Mouse (Mus musculus): ENCODE results near the gene Rpl27. TPM values are rescaled to one million over a fixed set of nuclear protein-coding genes. Genes with fewer than 3 reads are reported as not detected.

Rpl27 gene
- polyA plus RNA-seq, 1 experiment from 2014 or later: 185 TPM

Small RNAs within 50 kb of the gene (microRNA-seq; reads per million reads assigned to microRNA genes)
- gene Mir6929: not detected

Other genes starting within 250 kb of the Rpl27 start
- 30.8 and 34.4 TPM in 2 replicates for gene Ezh1, start 215.8 kb upstream of the Rpl27 start, polyA plus RNA-seq (2015; fragmentation: Nextera tagmentation; extraction: Ambion mirVana)
- gene Ramp2, start 196.3 kb upstream of the Rpl27 start, polyA plus RNA-seq (2015; fragmentation: Nextera tagmentation; extraction: Ambion mirVana): 79.5 and 83.8 TPM in 2 replicates
- gene Vps25, start 188.6 kb upstream of the Rpl27 start, polyA plus RNA-seq (2015; fragmentation: Nextera tagmentation; extraction: Ambion mirVana): 115 and 119 TPM in 2 replicates
- 6.4 and 7.4 TPM in 2 replicates for gene Wnk4, start 181.7 kb upstream of the Rpl27 start, polyA plus RNA-seq (2015; fragmentation: Nextera tagmentation; extraction: Ambion mirVana)
- gene Cntd1, start 163.3 kb upstream of the Rpl27 start, polyA plus RNA-seq (2015; fragmentation: Nextera tagmentation; extraction: Ambion mirVana): 0.71 and 0.80 TPM in 2 replicates
- gene Coa3, start 163.2 kb upstream of the Rpl27 start, polyA plus RNA-seq (2015; fragmentation: Nextera tagmentation; extraction: Ambion mirVana): 208 and 224 TPM in 2 replicates
- gene Becn1, start 140.0 kb upstream of the Rpl27 start, polyA plus RNA-seq (2015; fragmentation: Nextera tagmentation; extraction: Ambion mirVana): 159 and 177 TPM in 2 replicates
- 107 and 121 TPM in 2 replicates for gene Psme3, start 126.1 kb upstream of the Rpl27 start, polyA plus RNA-seq (2015; fragmentation: Nextera tagmentation; extraction: Ambion mirVana)
- 2.0 and 2.2 TPM in 2 replicates for gene Aoc2, start 117.2 kb upstream of the Rpl27 start, polyA plus RNA-seq (2015; fragmentation: Nextera tagmentation; extraction: Ambion mirVana)
- 0.13 and 0.14 TPM in 2 replicates for gene Aoc3, start 111.7 kb upstream of the Rpl27 start, polyA plus RNA-seq (2015; fragmentation: Nextera tagmentation; extraction: Ambion mirVana)
- not detected in 2 replicates for gene G6pc, start 74.7 kb upstream of the Rpl27 start, polyA plus RNA-seq (2015; fragmentation: Nextera tagmentation; extraction: Ambion mirVana)
- gene Aarsd1, start 24.7 kb upstream of the Rpl27 start, polyA plus RNA-seq (2015; fragmentation: Nextera tagmentation; extraction: Ambion mirVana): 96.2 and 98.2 TPM in 2 replicates
- gene Gm27029, start 17.5 kb upstream of the Rpl27 start, polyA plus RNA-seq (2015; fragmentation: Nextera tagmentation; extraction: Ambion mirVana): 7.0 and 7.9 TPM in 2 replicates
- gene Rundc1, start 17.2 kb upstream of the Rpl27 start, polyA plus RNA-seq (2015; fragmentation: Nextera tagmentation; extraction: Ambion mirVana): 32.1 and 32.6 TPM in 2 replicates
- 3.0 and 3.1 TPM in 2 replicates for gene Ptges3l, start 17.0 kb upstream of the Rpl27 start, polyA plus RNA-seq (2015; fragmentation: Nextera tagmentation; extraction: Ambion mirVana)
- gene Ifi35, start 6.1 kb downstream of the Rpl27 start, polyA plus RNA-seq (2015; fragmentation: Nextera tagmentation; extraction: Ambion mirVana): 2.5 and 3.1 TPM in 2 replicates
- gene Rnd2, start 22.7 kb downstream of the Rpl27 start, polyA plus RNA-seq (2015; fragmentation: Nextera tagmentation; extraction: Ambion mirVana): 67.7 and 76.5 TPM in 2 replicates
- gene Vat1, start 23.9 kb downstream of the Rpl27 start, polyA plus RNA-seq (2015; fragmentation: Nextera tagmentation; extraction: Ambion mirVana): 134 and 145 TPM in 2 replicates
- gene Brca1, start 109.7 kb downstream of the Rpl27 start, polyA plus RNA-seq (2015; fragmentation: Nextera tagmentation; extraction: Ambion mirVana): 1.9 TPM in 2 replicates
- gene Nbr1, start 109.9 kb downstream of the Rpl27 start, polyA plus RNA-seq (2015; fragmentation: Nextera tagmentation; extraction: Ambion mirVana): 98.4 and 108 TPM in 2 replicates
- gene Tmem106a, start 139.9 kb downstream of the Rpl27 start, polyA plus RNA-seq (2015; fragmentation: Nextera tagmentation; extraction: Ambion mirVana): 2.2 and 3.2 TPM in 2 replicates
- gene Gm11634, start 157.0 kb downstream of the Rpl27 start, polyA plus RNA-seq (2015; fragmentation: Nextera tagmentation; extraction: Ambion mirVana): not detected in 2 replicates
- 10.6 and 10.7 TPM in 2 replicates for gene Rdm1, start 184.9 kb downstream of the Rpl27 start, polyA plus RNA-seq (2015; fragmentation: Nextera tagmentation; extraction: Ambion mirVana)
- gene Arl4d, start 223.2 kb downstream of the Rpl27 start, polyA plus RNA-seq (2015; fragmentation: Nextera tagmentation; extraction: Ambion mirVana): 6.2 and 6.8 TPM in 2 replicates

All from midbrain, embryonic 16.5 days (tissue).